Mouse (Mus musculus): ENCODE data around the gene Sc5d. TPM values are rescaled to one million over a fixed set of nuclear protein-coding genes. Genes with fewer than 3 reads are reported as not detected.
A peak's percentile ranks its signal among the peaks of the same experiment; 100 is the strongest.

Gene Sc5d
- total RNA-seq, 1 experiment from 2014 or later, result 24.1 TPM

DNA sequence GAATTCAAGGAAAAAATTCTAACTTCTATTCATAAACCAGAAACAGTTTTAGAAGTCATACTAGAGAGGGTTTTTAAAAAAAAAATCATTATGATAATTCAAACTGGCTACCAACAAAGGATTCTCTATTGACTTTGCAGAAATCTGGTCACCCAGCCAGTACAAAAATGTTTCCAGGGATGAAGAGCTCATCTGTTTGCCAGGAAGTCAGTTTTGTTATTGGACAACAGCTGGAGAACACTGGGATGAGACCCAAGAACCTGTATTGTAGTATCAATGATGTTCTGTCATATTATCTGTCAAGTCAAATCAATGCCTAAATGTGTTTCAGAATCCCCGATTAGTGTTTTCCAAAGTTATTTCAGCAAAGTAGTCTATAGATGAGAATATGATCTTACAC is 50.9 kb downstream of the Sc5d start:
- ATAC-seq (replicated peaks in 1 of 2; ENCODE audit: insufficient read depth in 1 of 2, low FRiP score in 2 of 2, low TSS enrichment in 1 of 2, low read depth in 1 of 2, poor library complexity in 2 of 2, severe bottlenecking in 2 of 2), result no peak

DNA sequence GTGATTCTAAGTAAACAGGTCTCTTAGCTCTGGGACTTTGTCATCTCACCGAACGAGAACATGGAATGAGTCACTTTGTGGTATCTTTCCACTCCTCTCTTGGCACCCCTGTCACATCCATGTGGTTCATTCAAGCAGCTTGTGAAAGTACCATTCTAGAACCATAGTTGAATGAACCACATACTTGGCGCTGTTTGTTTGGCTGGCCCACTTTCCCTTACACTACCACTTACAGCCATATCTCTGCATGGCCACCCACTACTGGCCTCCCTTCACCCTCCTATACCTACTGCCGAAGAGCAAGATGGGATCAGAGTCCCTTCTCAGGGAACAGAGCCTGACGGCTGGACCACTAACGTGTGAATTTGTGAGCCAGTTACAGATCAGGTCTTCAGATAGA is 54.4 kb downstream of the Sc5d start:
- no peak for ATAC-seq (replicated peaks in 1 of 2; ENCODE audit: insufficient read depth in 1 of 2, low FRiP score in 2 of 2, low TSS enrichment in 1 of 2, low read depth in 1 of 2, poor library complexity in 2 of 2, severe bottlenecking in 2 of 2)

DNA sequence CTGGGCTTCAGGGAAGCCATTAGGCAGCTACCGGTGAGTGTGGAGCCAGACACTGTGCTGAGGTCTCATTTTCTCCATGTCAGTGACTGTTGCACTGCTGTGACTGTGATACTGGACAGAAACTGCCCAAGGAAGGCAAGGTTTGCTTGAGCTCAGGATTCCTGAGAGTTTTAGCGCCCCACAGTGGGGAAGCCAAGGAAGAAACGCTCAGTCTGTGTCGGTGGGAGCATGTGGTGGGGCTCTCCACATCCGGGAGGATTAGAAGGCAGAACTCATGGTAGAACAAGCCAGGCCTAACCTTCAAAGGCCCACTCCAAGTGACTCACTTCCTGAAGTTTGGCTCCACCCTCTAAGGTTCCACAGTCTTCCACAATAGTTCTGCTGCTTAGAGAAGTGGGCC is 55.6 kb downstream of the Sc5d start:
- peak in 1 of 2 experiments; percentile 53; a peak in 3 of 4 replicates for ATAC-seq (replicated peaks in 1 of 2; ENCODE audit: insufficient read depth in 1 of 2, low FRiP score in 2 of 2, low TSS enrichment in 1 of 2, low read depth in 1 of 2, poor library complexity in 2 of 2, severe bottlenecking in 2 of 2)

DNA sequence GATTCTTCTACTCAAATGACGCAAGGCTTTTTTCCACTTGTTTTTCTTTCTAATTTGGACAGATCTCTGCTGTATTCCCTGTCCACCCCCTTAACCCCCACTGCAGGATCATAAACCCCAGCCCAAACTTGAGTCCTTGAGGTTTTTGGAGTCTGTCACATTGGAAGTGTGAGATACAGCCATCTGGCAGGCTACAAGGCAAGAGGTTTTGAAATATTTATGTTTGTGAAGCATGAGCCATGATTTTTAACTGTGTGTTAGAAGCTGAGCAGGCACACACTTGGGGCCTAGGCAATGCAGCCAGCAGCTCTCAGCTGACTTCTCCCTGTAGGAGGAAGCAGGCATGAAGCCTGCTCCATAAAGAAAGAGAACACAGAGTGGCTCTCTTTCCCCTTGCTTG is 57.3 kb downstream of the Sc5d start:
- no peak for ATAC-seq (replicated peaks in 1 of 2; ENCODE audit: insufficient read depth in 1 of 2, low FRiP score in 2 of 2, low TSS enrichment in 1 of 2, low read depth in 1 of 2, poor library complexity in 2 of 2, severe bottlenecking in 2 of 2)

DNA sequence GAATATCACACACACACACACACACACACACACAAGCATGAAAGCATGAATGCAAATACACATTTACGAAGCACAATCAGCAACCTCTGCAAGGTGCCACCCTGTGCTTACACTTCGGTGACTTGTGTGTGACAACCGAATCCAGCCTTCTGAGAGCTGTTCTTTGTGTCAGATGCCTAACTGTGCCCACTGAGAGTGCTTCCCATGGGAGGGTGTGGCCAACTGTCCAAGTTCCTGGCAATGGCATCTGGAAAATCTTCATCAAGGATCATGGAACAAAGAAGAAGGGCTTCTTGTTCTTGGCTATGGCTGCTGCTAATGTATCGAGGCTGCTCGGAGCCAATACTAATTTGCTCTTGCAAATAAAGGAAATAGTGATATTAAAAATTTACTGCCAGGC is 61.8 kb downstream of the Sc5d start:
- ATAC-seq (replicated peaks in 1 of 2; ENCODE audit: insufficient read depth in 1 of 2, low FRiP score in 2 of 2, low TSS enrichment in 1 of 2, low read depth in 1 of 2, poor library complexity in 2 of 2, severe bottlenecking in 2 of 2), result no peak

Other genes starting within 250 kb of the Sc5d start
- gene Sorl1, start 140.0 kb downstream of the Sc5d start, total RNA-seq (2017), result 9.5 and 24.3 TPM in 2 replicates
- 0.40 TPM in 1 of 2 replicates, not detected in the other for gene Tecta, start 135.7 kb upstream of the Sc5d start, total RNA-seq (2017)
- 33.8 and 33.9 TPM in 2 replicates for gene Tbcel, start 243.6 kb upstream of the Sc5d start, total RNA-seq (2017)

All from hematopoietic stem cell, adult 5-6 weeks (primary cell).